Mouse (Mus musculus): ENCODE data around the gene Fn1.

Gene Fn1

DNA sequence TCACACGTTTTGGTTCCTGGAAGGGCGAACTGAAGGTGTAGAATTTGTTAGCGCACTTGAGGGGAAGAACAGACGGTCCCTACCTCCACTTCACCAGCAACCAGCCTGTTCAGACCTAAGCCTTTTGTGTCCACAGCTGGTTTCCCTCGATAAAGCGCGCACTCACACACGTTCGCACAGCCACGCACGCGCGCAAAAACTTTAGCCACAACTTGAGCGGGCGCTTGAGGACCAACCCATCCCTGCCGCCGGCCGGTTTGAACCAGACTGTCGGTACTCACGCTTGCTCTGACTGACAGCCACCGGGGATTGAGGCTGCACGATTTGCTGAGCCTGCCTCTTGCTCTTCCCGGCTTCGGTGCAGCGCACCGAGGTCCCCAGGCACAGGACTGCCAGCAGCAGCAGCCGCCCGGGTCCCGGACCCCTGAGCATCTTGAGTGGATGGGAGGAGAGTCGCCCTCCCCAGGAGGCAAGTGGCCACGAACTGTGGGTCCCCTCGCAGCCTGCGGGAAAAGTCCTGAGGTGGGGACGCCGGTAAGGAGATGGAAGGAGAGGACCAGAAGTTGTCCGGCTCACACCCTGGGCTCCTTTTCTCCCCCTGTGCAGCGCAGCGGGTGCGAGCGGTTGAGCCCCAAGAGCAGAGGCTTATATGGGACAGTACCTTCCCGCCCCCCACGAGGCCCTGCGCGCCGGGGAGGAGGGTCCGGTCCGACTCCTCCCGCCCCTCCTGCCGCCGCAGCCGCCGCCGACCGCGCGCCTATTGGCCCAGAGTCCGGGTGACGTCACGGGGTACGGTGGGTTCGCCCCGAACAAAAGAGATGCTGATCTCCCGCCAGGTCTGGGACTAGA, at the start of gene Fn1:
Fn1 (minus strand) TSS at position 650 of the 849 bp plus-strand sequence.
- peak; percentile 58 to 61 for DNase-seq (ENCODE audit: low spot score in 2 of 2)

DNA sequence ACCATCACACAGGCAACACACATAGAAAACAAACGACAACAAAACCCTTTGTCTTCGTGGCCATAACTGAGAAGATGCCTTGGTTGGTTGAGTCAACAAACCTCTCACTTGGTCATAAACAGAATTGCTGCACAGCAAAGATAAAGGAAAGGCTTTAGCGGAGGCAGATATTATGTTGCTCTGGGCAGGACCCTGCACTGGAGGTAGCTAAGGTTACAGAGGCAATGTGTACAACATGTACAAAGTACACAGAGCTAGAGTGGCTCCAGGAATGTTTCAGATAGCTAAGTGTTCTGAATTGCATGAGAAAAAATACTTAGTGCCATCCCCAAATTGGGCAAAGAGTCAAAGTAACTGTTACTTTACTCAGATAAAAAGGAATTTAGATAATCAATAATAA, 43.1 kb upstream of the Fn1 start:
- no peak for DNase-seq (ENCODE audit: low spot score in 2 of 2)

DNA sequence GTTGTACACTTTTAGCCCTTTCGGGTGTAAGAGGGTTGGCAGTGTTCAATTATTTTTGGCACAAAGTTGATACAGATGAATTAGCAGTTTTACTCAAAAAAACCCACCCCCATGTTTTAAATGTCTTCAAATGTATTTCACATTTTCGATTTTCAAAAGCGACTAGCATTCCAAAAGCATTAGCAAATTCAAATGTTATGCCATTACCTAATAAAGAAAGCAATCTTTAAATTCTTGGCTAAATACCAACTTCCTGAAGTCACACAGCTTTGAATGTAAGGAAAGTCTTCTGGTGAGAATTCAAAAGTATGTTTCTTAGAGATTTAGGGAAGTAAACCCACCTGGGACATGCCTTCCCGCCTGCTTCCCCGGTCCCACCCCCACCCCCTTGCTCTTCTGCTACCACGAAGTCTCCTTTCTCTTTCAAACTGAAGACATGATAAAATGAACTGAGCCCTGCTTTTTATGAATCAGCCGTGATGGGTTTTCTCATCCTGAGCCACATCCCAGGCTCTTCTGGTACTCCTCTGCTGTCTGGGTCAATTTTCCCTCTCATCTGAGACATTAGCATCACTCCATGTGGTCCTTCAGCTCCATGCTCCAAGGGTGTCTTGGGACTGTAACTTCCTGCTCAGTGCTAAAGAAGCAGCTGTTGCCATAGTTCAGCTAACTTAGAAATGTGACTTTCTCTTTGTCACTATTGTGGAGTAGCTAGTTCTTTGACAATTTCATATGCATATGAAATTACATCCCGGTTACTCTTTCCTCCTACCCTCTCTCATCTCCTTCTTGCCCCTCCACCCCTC, 38.7 kb upstream of the Fn1 start:
- no peak for DNase-seq (ENCODE audit: low spot score in 2 of 2)

DNA sequence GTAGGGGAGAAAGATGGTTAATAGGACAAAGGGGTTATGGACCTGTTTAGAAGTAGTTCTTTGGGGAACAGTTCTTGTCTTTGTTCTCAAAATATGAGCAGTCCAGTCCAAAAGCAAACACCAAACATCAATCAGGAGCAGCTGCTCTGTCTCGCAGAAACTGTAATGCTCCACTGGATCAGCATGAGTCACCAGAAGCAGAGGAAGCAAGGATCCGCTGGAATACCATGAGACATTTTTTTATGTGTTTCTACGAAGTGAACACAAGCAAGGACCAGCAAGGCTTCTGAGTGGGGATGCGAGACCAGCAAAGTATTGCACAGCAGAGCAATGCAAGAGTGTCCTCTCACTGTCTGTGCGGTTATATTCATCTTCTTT, 35.9 kb upstream of the Fn1 start:
- no peak for DNase-seq (ENCODE audit: low spot score in 2 of 2)

DNA sequence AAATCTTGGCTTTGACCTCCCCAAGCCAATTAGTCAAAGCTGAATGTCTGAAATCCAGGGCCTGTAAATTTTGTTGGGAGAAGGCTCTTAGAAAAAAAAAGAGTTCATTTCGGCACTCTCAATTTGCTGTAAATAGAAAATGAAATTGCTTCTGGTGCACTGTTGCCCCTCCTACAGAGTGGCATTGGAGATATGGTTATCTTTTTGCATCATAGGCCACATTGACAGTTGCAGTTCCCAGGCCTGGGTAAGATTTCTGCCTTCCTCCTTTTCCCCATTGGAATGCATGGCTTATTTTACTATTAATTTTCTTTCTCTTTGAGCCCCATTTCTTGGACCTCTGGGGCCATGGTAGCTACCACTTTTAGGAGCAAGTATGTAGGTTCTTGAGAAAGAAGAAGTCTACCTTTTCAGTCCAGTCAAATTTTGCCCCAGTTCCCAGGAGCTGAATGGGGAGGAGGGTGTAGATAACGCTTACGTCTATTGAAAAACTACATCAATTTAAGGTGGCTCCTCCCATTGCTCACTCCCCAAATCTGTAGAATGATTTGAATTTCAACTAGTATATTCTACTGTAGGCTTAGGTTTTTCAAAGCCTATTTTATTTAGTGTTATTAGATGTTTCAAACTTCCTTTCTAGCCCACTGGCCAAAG, 35.4 kb upstream of the Fn1 start:
- no peak for DNase-seq (ENCODE audit: low spot score in 2 of 2)

DNA sequence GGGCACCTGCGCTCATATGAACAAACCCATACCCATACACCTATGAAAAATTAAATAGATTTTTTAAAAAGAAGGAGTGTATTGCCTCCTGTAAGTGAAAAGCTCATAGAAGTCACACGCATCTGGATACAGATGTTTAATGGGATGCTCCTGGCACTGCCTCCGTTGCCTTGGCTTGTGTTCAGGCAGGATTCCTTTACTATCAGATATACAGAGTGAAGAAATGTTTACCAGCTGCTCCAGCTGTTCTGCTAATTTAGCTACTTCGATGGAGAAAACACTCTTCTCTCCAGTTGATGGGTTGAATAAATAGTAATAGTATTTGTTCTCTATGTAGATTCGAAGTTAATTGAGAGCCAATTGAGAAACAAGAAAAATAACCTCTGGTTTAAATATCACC, 33.8 kb upstream of the Fn1 start:
- DNase-seq (ENCODE audit: low spot score in 2 of 2) = no peak

DNA sequence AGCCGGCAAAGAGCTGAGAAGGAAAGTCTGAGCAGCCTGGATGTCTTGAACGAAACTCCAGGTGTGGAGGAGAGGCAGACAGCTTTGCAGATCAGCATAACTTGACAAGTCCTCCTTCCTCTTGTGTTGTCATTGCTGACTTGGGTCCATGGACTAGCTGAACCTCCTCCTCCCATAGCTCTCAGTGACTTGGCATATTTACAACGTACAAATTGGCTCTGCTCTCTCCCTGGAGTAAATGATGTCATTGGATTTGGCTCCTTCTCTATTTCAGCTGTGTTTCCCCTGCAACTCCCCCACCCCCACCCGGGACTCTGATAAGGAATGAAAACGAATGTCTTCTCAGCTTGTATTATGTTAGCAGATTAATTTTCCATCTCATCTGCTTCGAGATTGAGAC, 30.7 kb upstream of the Fn1 start:
- DNase-seq (ENCODE audit: low spot score in 2 of 2) = no peak

DNA sequence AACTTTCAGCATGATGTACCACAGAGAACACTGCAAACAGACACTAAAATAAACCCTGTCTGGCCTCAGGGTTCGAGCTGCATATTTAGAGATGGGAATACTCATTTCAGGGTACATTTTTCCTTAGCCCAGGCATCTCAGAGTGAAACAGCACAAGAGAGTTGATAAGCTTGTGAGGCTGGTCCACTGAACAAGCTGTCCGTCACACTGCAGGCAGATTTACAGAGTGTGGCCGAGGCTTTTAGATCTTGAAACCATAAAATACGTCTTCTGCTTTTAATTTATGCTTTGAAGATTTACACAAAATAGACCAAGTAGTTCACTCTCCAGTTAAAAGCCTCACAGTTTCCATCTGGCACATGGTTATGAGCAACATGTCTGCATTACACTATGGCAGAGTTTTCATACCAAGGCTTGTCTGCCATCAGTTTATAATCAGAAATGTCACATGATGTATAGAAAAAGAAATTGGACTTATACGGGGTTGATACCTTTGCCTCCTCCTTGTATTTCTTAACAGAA, 29.3 kb upstream of the Fn1 start:
- no peak for DNase-seq (ENCODE audit: low spot score in 2 of 2)

DNA sequence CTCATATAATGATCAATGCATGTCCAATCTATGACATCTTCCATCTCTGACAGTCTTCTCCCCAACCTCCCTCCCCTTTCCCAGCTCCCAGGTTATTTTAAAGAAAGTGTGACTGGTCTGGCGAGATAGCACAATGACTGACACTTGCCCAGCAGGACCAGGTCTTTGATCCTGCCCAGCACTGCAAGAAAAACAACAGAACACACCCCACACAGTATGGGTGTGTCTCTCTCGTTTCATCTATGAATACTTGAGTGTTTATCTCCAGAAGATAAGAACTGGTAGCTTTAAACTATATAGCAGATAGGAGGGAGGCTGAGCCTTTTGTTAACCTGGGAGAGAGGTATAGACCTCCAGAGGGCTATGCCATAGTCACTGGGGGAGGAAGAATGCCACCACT, 28.3 kb upstream of the Fn1 start:
- DNase-seq (ENCODE audit: low spot score in 2 of 2) = no peak

DNA sequence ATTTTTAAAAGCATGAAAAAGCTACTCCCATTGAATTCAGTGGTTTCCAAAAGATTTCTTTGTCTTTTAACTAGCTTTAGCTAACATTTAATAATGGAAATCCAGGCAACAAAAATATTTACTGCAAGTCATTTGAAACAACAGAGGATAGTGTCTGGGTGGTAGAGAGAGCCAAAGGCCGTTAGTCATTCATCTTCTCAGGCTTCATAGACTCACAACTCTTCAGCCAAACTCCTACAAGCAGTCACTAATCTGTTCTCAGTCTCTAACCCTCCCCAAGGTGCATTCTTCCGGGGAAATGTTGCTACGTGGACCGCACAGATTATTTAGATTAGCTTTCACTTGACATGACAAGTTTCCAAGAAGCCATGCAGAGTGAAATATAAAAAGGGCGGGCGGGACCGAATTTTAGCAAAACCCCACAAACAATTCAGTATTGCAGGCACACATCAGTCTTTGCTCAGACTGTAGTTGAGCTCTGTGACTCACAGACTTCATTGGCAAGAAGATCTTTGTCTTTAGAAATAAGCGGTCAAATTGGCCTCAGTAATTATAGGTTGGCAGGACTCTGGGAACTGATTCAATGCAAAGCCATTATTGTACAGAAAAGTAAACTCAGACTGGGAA, 27.2 kb upstream of the Fn1 start:
- no peak for DNase-seq (ENCODE audit: low spot score in 2 of 2)

DNA sequence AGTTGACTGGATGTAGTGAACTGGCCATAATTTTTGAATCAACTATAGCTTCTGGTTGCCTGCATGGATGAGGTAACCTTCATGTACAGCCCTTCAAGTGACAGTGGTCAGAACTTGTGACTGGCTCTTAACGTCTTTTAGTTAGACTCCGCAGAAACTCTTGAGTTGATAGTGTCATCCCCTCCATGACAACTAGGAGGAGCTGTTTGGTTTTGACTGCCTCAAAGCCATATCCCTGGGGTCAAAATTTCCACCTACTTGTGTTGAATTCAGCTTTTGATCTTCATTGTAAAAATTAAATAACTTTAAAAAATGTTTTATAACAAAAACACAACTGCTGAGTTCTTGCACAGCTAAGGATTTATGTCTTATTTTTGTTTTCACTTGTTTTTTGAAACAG, 22.4 kb upstream of the Fn1 start:
- DNase-seq (ENCODE audit: low spot score in 2 of 2) = no peak

DNA sequence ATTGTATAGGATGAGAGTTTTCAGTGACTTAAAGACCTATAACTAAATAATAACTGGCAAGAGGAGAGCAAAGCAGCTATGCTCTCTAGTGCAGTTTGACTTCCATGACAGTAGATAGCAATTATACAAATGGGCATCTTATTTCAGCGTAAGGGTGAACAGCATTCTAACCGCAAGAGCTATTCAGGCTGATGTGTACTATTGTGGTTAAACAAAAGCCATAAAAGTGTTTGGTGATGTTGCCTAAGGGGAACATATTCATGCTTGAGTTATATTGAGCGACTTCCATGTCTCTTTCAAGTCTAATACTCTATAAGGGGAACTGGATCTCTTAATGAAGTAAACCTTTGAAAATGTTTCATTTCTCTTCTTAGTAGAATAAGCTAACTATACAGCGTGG, 21.3 kb upstream of the Fn1 start:
- DNase-seq (ENCODE audit: low spot score in 2 of 2) = no peak

DNA sequence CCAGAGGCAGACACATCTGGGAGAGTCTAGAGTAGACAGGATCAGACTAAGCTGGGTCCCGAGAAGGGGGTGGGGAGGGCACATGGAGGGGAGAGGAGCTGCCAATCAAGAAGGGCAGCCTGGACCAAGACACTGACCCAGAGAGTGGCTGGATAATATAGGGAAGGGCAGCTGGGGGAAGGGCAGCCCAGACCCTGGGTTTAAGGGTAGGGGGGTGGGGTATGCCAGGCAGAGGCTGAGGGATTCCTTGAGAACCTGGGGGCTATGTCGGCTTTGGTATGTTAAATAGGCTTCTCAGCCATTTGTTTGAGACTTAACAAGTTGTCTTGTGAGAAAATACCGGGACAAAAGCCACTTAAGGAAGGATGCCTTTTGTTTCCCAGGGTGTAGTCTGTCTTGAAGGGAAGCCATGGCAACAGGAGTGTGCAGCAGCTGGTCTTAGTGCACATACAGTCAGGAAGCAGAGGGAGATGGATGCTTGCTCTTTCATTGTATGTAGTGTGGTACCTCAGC, 20.5 kb upstream of the Fn1 start:
- no peak for DNase-seq (ENCODE audit: low spot score in 2 of 2)

DNA sequence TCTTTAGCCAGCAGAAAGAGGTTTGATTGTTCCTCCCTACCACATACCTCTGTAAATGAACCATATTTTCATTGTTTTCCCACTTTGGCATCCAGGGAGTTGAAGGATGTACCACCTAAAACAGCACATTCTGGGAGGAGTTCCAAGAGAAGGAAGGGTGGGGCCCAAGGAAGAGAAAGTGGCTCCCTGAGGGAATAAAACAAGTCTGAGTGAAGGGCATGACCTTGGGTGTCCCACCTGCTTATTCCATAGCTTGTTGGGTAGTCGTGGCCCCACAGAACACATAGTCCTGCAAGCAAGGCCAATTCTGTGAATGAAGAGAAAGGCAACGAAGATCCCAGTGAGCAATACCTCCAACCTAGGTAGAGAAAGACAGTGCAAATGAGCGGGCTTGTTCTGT, 19.3 kb upstream of the Fn1 start:
- DNase-seq (ENCODE audit: low spot score in 2 of 2) = no peak

DNA sequence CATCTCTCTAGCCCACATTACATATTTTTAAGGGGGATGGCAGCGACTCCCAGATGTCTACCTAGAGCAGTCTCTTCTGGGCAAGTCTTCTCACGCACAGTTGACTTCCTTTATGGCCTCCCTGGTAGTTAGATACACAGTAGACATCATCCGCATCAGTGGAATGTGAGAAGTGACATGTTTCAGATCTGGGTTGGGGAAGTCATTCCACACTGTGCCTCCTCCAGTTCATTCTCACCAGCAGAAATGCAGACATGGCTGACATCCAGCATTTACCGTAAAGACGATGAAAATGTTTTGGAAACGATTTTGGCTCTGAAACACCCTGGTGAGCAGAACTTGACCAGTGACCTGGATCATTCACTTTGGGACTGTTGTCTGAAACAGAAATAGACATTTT, 10.2 kb upstream of the Fn1 start:
- DNase-seq (ENCODE audit: low spot score in 2 of 2) = no peak

DNA sequence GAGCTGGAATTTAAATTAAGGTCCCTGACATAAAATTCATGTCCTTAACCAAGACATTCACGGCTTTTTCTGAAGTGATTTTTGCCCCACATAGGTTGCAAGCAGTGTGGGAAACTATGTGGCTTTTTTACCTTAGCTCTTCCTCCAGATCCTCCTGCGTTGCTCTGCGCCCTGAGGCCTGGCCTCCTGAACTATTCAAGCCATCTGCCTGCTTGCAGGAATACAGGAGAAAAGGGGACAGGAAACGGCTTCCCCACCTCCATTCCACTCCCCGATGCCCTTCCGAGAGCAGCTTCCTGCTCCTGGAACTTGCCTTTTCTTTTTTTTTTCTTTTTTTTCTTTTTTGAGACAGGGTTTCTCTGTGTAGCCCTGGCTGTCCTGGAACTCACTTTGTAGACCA, 5.6 kb upstream of the Fn1 start:
- DNase-seq (ENCODE audit: low spot score in 2 of 2) = no peak

DNA sequence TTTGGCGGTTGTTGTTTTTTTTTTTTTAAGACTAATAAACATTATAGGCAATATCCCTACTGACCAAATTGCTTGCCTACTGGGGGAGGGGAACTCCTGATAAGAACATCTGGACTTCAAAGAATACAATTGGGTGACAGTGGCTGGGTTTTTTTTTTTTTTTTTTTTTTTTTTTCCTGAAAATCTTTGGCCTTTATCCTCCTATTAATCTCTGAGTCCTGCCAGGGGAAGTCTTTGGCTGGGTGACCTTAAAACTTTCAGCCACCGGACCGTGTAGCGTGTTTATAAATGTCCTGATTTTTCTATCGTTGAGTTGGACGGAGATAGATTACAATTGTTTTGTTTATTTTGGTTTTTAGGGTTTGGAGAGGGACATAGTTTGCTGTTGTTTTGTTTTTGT, 3.3 kb upstream of the Fn1 start:
- DNase-seq (ENCODE audit: low spot score in 2 of 2) = no peak

DNA sequence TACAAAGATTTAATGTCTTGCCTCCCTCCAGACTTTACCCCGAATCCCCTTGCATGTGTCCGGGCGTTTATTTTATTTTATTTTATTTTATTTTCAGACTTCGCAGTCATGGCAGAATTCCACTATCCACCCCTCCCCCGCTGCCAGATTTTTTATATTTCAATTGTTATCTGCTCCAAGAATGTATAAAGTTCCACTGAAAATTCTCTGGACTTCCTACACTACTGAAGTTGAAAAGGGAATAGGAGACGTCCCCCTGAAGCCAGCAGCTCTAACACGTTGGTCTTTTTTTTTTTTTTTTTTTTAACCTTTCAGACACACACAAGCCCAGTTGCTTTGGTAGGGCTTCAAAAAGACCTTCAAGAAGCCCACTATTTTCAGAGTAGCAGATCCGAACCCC, 1.2 kb upstream of the Fn1 start:
- no peak for DNase-seq (ENCODE audit: low spot score in 2 of 2)

DNA sequence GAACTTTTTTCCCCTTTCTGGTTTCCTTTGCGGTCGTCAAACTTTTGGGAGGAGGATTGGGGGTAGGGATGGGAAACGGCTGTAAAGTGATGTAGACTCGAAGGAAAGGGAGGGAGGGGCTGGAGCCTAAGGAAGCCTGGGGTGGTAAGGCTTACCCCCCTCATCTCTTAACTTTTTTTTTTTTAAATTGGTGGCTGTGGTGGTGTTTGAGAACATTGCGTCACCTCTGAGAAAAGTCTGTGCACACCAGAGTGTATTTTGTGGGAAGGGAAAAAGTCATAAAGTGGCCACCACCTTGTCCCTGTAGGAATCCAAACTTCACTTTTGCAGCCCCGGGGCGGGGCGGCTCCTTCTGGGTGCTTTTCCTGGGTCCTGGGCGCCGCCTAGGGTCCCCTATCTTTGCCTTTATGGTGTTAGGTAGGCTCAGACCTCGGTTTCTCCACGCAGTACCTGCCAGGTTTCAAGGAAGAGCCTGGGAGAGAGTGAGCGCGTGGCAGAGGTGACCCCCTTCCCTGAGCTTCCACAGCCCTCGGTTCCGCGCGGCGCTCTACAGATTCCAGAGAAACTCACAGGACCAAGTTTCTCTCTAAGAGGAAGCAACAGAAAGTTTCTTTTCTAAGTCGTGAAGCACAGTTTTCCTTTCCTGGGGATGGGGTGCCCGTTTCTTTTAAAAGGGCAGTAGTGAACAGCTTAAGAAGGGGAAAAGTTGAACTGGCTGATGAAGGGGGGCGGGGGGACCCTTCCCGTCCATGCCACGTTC, 580 bp upstream of the Fn1 start:
- peak in 1 of 2 experiments; percentile 5 for DNase-seq (ENCODE audit: low spot score in 2 of 2)

DNA sequence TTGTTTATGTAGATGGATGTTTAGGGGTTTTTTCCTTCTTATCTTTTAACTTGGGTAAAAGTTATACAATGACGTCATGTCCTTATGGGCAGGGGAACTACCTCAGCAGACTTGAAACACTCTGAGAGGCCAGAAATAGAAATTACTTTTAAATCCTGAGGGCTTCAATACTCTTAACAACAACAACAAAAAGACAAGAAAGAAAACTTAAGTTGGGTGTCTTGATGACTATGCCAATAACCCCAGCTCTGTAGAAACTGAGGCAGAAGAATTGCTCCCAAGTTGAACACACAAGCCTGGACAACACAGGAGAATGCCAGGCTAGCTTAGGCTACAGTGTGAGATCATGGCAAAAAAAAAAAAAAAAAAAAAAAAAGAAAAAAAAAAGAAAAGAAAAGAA, 1.2 kb downstream of the Fn1 start:
- DNase-seq (ENCODE audit: low spot score in 2 of 2) = no peak

DNA sequence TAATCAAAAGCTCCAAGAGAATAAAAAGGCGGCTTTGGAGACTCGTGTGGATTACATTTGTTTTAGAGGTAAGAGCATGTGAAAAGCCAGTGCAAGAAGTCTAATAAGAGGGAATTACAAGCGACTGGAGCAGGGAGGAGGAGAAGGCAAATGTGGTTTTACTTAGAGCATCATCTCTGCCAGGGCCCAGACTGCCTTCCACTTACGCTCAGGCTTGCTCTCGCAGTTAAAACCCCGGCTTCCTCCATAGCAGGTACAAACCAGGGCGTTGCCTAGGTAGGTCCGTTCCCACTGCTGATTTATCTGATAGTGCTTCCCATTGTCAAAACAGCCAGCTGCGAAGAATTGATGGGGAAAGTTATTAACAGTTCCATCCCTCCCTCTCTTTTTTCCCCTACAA, 1.7 kb downstream of the Fn1 start:
- DNase-seq (ENCODE audit: low spot score in 2 of 2) = no peak

All from thymus, postnatal 10 days (tissue).